Mouse (Mus musculus): ENCODE measurements around the gene Pnpla5. TPM values are rescaled to one million over a fixed set of nuclear protein-coding genes. Genes with fewer than 3 reads are reported as not detected.

Gene Pnpla5
- polyA plus RNA-seq, 1 experiment from 2014 or later = not detected

DNA sequence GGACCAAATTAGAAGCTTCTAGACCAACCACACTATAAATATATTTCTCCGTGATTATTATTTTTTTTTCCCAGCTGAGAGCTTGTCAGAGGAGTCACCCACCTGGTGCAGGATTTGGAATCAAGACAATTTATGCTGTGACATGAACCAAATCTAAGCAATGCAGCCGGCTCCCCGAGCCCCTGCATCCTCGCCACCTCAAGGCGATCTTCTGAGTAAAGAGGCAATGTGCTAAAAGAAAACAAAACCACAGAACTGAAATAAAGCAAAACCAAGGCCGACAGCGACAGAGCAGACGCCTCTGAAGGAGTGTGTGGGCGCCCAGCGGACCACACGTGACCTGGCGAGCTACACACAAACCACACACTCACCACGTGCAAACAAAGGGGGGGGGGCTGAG lies 44.3 kb downstream of the Pnpla5 start:
- Histone ChIP-seq H3K4me3 (replicated peaks; ENCODE audit: low read length) (no peak overlapping the region), H3K4me2 (ENCODE audit: low read length) (no peak overlapping the region), H3K36me3 (ENCODE audit: control insufficient read depth, insufficient read depth) (no peaks in the 10 kb centered on the region), H3K9me3 (ENCODE audit: control insufficient read depth, low read length) (no peaks in the 10 kb centered on the region), H3K27me3 (replicated peaks; ENCODE audit: control insufficient read depth, insufficient read depth, low read length) (no peaks in the 10 kb centered on the region), H3K27ac (ENCODE audit: low read length) (no peak overlapping the region), H3K9ac (replicated peaks; ENCODE audit: low read depth, low read length) (no peak overlapping the region), H3K4me1 (replicated peaks; ENCODE audit: control insufficient read depth, insufficient read depth, low read length) (peaks cover 7% of the 10 kb centered on the region)
- WGBS = 63% methylated on average over 13 of the region's 13 CpGs
- ATAC-seq = no peak

DNA sequence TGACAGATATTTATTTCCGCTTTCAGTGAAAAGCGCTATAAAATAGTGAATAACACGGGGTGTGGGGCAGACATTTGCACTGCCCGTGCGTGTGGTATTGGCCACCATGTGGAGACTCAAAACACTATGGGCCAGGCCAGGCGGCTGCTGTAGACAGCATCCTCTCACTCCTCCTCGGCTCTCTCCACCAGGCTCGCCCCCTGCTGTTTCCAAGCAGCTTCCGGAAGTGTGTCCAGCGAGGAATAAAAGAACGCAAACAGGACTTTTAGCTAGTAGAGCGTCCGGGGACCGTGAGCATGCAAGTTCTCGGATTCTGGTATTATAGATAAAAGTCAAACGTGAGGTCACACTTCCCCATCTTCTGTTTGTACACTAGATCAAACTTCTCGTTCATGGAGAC lies 45.8 kb downstream of the Pnpla5 start:
- ATAC-seq = no peak
- Histone ChIP-seq H3K4me3 (replicated peaks; ENCODE audit: low read length) (no peak overlapping the region), H3K9ac (replicated peaks; ENCODE audit: low read depth, low read length) (no peak overlapping the region), H3K4me1 (replicated peaks; ENCODE audit: control insufficient read depth, insufficient read depth, low read length) (peaks cover 7% of the 10 kb centered on the region), H3K27ac (ENCODE audit: low read length) (no peak overlapping the region), H3K36me3 (ENCODE audit: control insufficient read depth, insufficient read depth) (no peaks in the 10 kb centered on the region), H3K9me3 (ENCODE audit: control insufficient read depth, low read length) (no peaks in the 10 kb centered on the region), H3K4me2 (ENCODE audit: low read length) (no peak overlapping the region), H3K27me3 (replicated peaks; ENCODE audit: control insufficient read depth, insufficient read depth, low read length) (no peaks in the 10 kb centered on the region)
- 58% methylated on average over 17 of the region's 17 CpGs for WGBS

DNA sequence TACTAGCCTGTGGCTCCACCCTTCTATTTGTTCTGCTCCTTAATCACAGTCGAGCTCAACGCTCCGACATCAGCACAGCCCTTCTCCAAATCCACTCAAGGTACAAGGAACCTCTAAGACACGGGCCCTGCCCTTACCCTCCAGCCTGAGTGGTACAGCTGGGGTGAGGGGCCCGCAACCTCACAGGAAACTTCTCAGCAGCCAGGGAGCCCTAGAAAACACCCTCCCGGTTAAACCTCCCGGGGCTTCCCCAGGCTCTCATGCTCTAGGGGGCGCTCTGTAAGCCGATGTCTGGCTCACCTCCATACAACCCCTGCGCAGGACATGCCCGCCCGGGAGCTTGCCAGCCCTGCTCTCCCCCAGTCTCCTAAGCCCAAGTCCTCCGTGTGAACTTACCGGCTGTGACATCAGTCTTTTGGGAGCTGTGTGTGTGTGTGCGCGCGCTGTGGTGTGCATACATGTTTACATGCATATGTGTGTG lies 48.2 kb downstream of the Pnpla5 start:
- Histone ChIP-seq H3K27ac (ENCODE audit: low read length) (no peak overlapping the region), H3K9ac (replicated peaks; ENCODE audit: low read depth, low read length) (0 out of 2 replicates have a peak overlapping the region, but pooled peaks have one; percentile 22), H3K4me1 (replicated peaks; ENCODE audit: control insufficient read depth, insufficient read depth, low read length) (peaks cover 15% of the 10 kb centered on the region), H3K36me3 (ENCODE audit: control insufficient read depth, insufficient read depth) (no peaks in the 10 kb centered on the region), H3K4me3 (replicated peaks; ENCODE audit: low read length) (no peak overlapping the region), H3K27me3 (replicated peaks; ENCODE audit: control insufficient read depth, insufficient read depth, low read length) (no peaks in the 10 kb centered on the region), H3K4me2 (ENCODE audit: low read length) (peak overlapping the region; percentile 28), H3K9me3 (ENCODE audit: control insufficient read depth, low read length) (no peaks in the 10 kb centered on the region)
- no peak for ATAC-seq
- 15% methylated on average over 17 of the region's 17 CpGs for WGBS

DNA sequence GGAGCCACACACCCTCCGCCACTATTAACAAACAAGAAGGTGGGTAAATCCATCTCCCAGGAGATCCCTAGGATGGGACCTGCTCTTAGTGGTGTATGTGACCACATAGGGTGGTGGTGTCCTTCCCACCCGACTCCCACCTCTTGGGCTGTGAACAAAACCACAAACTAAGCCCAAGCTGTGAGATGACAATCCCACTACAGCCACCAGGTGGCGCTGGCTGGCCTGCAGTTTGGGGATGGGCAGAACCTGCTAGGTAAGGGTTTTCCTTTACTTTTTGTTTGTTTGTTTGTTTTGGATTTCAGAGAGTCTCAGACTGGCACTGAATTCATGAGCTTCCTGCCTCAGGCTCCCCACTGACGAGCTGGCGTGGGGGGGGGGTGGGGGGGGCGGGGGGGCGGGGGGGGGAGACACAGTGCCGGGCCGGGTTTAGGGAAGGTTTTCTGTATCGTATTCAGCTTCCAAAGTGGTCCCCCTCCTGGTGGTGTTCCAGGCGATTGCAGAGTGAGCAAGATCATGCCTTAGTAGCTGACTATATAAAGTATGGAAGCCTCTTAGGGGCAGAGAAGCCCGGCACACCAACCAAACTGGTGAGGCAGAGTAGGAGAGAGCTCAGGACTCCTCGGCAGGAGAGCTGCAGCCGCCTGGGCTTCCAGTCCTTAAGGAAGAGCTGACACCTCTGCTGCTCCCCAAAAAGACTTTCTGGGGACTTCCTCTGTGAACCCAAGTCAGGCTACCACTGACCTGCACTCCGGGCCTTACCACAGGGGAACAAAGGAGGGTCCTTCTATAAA lies 48.9 kb downstream of the Pnpla5 start:
- Histone ChIP-seq H3K27me3 (replicated peaks; ENCODE audit: control insufficient read depth, insufficient read depth, low read length) (no peaks in the 10 kb centered on the region), H3K4me1 (replicated peaks; ENCODE audit: control insufficient read depth, insufficient read depth, low read length) (peaks cover 21% of the 10 kb centered on the region), H3K4me2 (ENCODE audit: low read length) (peak overlapping the region; percentile 28), H3K9ac (replicated peaks; ENCODE audit: low read depth, low read length) (no peak overlapping the region), H3K4me3 (replicated peaks; ENCODE audit: low read length) (no peak overlapping the region), H3K27ac (ENCODE audit: low read length) (no peak overlapping the region), H3K36me3 (ENCODE audit: control insufficient read depth, insufficient read depth) (no peaks in the 10 kb centered on the region), H3K9me3 (ENCODE audit: control insufficient read depth, low read length) (no peaks in the 10 kb centered on the region)
- no peak; the same call in 1 of the 2 replicates for ATAC-seq
- WGBS = 9% methylated on average over 11 of the region's 15 CpGs

DNA sequence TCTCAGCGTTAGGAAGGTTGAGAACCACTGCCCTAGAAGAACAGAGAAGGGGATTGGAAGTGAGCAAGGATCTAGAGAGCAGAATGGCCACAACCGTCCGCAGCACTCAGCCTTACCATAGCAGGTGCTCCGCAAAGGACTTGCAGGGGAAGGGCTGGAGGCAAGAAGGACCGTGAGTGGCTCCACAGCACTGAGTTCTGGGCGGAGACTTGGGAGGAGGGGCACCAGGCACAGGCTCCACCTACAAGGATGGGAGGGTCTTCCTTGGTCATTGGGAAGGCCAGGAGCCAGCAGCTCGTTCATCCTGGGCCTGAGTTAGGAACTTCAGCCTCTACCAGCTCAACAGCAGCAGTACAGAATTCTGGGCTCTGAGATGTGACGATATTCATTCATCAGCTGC lies 49.9 kb downstream of the Pnpla5 start:
- WGBS = 27% methylated on average over 8 of the region's 8 CpGs
- Histone ChIP-seq H3K4me2 (ENCODE audit: low read length) (no peak overlapping the region), H3K9ac (replicated peaks; ENCODE audit: low read depth, low read length) (no peak overlapping the region), H3K4me3 (replicated peaks; ENCODE audit: low read length) (no peak overlapping the region), H3K36me3 (ENCODE audit: control insufficient read depth, insufficient read depth) (no peaks in the 10 kb centered on the region), H3K4me1 (replicated peaks; ENCODE audit: control insufficient read depth, insufficient read depth, low read length) (peaks cover 31% of the 10 kb centered on the region), H3K27me3 (replicated peaks; ENCODE audit: control insufficient read depth, insufficient read depth, low read length) (no peaks in the 10 kb centered on the region), H3K9me3 (ENCODE audit: control insufficient read depth, low read length) (no peaks in the 10 kb centered on the region), H3K27ac (ENCODE audit: low read length) (no peak overlapping the region)
- ATAC-seq = no peak

DNA sequence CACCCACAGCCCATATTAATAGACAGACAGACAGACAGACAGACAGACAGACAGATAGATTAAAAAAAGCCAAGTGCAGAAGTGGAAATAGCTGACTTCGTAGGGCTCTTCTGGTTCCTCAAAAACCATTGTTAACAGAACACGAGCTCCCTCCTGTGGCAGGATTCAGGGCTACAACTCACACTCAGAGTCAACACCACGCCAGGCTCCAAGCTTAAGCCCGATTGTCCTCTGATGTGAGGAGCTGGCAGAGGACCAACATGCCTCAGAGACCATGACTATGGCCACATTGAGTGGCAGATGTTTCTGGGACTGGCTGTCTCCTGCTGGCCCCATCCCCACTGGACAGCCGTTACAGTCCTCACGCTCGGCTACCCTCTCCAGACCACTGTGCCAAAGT lies 50.7 kb downstream of the Pnpla5 start:
- peak; percentile 26; the same call in 1 of the 2 replicates for ATAC-seq
- H3K9me3 ChIP-seq (ENCODE audit: control insufficient read depth, low read length) = no peaks in the 10 kb centered on the region
- H3K36me3 ChIP-seq (ENCODE audit: control insufficient read depth, insufficient read depth) = no peaks in the 10 kb centered on the region
- H3K9ac ChIP-seq (replicated peaks; ENCODE audit: low read depth, low read length) = no peak overlapping the region
- no peak overlapping the region for H3K4me2 ChIP-seq (ENCODE audit: low read length)
- H3K4me1 ChIP-seq (replicated peaks; ENCODE audit: control insufficient read depth, insufficient read depth, low read length) = peaks cover 33% of the 10 kb centered on the region
- H3K4me3 ChIP-seq (replicated peaks; ENCODE audit: low read length) = no peak overlapping the region
- H3K27ac ChIP-seq (ENCODE audit: low read length) = no peak overlapping the region
- WGBS = 15% methylated on average over 7 of the region's 7 CpGs
- no peaks in the 10 kb centered on the region for H3K27me3 ChIP-seq (replicated peaks; ENCODE audit: control insufficient read depth, insufficient read depth, low read length)

DNA sequence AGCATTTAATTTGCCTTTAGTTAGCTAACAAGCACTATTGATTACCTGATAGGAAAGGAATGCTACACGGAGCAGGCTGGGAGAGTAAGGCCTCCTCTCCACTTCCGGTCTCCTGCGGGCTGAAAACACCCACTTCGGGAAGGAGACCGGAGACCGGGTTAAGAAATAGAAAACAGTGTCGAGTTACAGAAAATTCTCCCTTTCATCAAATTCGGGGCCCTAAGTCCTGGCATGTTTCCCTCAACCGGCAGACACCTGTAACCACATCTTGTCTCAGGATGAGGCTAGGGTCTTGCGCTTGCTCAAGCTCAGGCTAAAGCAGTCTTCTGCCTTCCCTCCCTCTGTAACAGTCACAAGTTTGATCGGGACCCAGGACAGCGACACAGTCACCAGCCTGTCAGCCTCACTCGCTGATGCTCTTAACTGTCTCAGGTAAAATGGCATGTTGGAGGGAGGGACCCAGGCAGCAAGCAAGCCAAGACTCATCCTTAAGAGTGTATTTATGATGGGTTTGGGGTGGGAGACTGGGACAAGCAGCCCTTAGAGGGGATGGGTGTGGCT lies 52.8 kb downstream of the Pnpla5 start:
- H3K9ac ChIP-seq (replicated peaks; ENCODE audit: low read depth, low read length) = no peak overlapping the region
- H3K27me3 ChIP-seq (replicated peaks; ENCODE audit: control insufficient read depth, insufficient read depth, low read length) = no peaks in the 10 kb centered on the region
- no peak for ATAC-seq
- H3K9me3 ChIP-seq (ENCODE audit: control insufficient read depth, low read length) = peaks cover 6% of the 10 kb centered on the region
- peaks cover 34% of the 10 kb centered on the region for H3K4me1 ChIP-seq (replicated peaks; ENCODE audit: control insufficient read depth, insufficient read depth, low read length)
- H3K27ac ChIP-seq (ENCODE audit: low read length) = peak overlapping the region; percentile 80
- no peaks in the 10 kb centered on the region for H3K36me3 ChIP-seq (ENCODE audit: control insufficient read depth, insufficient read depth)
- H3K4me3 ChIP-seq (replicated peaks; ENCODE audit: low read length) = no peak overlapping the region
- 7% methylated on average over 13 of the region's 13 CpGs for WGBS
- H3K4me2 ChIP-seq (ENCODE audit: low read length) = peak overlapping the region; percentile 28

DNA sequence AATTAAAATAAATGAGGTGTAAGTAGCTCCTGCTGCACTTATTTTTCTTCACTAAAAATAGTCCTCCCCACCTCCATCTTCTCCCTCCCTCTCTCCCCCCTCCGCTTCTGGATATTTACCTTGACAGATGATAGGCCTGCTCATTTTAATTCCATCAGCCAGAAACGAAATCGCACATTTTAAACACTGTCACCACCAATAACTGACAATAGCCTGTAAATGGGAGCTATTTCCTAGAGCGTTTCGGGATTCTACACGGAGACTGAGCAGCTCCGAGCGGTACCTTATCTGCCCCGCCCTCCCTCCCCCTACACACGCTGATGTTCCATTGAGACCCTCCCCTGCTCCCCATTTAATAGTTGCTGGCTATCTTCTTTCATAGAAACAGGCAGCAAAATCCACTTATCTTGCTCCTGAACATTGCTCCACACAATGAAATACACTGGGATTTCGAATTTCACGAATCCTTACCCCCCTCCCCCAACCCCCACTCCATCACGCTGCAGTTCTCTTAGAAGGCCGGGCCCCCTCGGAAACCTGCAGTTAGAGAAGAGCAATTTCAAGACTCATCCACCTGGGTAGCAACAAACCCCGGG lies 53.4 kb downstream of the Pnpla5 start:
- Histone ChIP-seq H3K9ac (replicated peaks; ENCODE audit: low read depth, low read length) (peak overlapping the region; percentile 31), H3K27me3 (replicated peaks; ENCODE audit: control insufficient read depth, insufficient read depth, low read length) (no peaks in the 10 kb centered on the region), H3K4me1 (replicated peaks; ENCODE audit: control insufficient read depth, insufficient read depth, low read length) (peaks cover 31% of the 10 kb centered on the region), H3K36me3 (ENCODE audit: control insufficient read depth, insufficient read depth) (no peaks in the 10 kb centered on the region), H3K4me2 (ENCODE audit: low read length) (peak overlapping the region; percentile 28), H3K27ac (ENCODE audit: low read length) (peak overlapping the region; percentile 80), H3K4me3 (replicated peaks; ENCODE audit: low read length) (0 out of 2 replicates have a peak overlapping the region, but pooled peaks have one; percentile 11), H3K9me3 (ENCODE audit: control insufficient read depth, low read length) (peaks cover 6% of the 10 kb centered on the region)
- WGBS = 6% methylated on average over 16 of the region's 16 CpGs
- ATAC-seq = peak; percentile 43

DNA sequence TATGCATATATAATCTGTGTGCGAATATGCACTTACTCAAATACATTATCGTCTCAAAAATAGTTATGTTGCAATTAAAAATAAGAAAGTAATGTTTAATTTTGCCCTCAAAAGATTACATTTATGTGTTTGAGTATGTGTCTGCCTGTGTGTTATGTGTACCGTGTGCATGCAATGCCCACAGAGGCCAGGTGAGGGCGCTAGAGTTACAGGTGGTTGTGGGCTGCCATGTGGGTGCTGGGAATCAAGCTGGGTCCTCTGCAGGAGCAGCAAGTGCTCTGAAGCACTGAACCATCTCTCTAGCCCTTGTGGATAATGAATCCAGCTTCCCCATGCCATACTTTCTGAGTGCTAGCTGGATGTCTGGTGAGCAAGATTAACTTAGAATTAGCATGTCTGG lies 57.3 kb downstream of the Pnpla5 start:
- Histone ChIP-seq H3K4me2 (ENCODE audit: low read length) (no peak overlapping the region), H3K36me3 (ENCODE audit: control insufficient read depth, insufficient read depth) (no peaks in the 10 kb centered on the region), H3K9ac (replicated peaks; ENCODE audit: low read depth, low read length) (no peak overlapping the region), H3K4me3 (replicated peaks; ENCODE audit: low read length) (no peak overlapping the region), H3K9me3 (ENCODE audit: control insufficient read depth, low read length) (peaks cover 6% of the 10 kb centered on the region), H3K27me3 (replicated peaks; ENCODE audit: control insufficient read depth, insufficient read depth, low read length) (no peaks in the 10 kb centered on the region), H3K4me1 (replicated peaks; ENCODE audit: control insufficient read depth, insufficient read depth, low read length) (peaks cover 28% of the 10 kb centered on the region), H3K27ac (ENCODE audit: low read length) (no peak overlapping the region)
- WGBS = 69% methylated on average over 4 of the region's 4 CpGs
- no peak for ATAC-seq

Data from forebrain, embryonic 16.5 days (tissue).